Comparison of ENCODE assay signal across 26 mouse cellular contexts in genomic region chr10:76157528-76157927, GRCm38 (mm10). TPM values are rescaled to one million over a fixed set of nuclear protein-coding genes. Genes with fewer than 3 reads are reported as not detected.
"Had no signal": no experiment of that assay in that cellular context is flagged by ENCODE, and none has a peak within 500 bp of the region (broad histone marks: within the 10 kb centered on the region; RNA-seq: fewer than 3 reads in every experiment).

No protein-coding gene starts in this region.

- H3K36me3 ChIP-seq: liver, embryonic 15.5 days; lung, embryonic 15.5 days; midbrain, embryonic 13.5 days; midbrain, embryonic 15.5 days; neural tube, embryonic 12.5 days; stomach, embryonic 15.5 days had no signal

- H3K4me2 ChIP-seq: liver, embryonic 15.5 days; lung, embryonic 15.5 days; midbrain, embryonic 11.5 days; midbrain, embryonic 13.5 days; midbrain, embryonic 15.5 days; neural tube, embryonic 12.5 days; stomach, embryonic 15.5 days had no signal

- ATAC-seq: liver, postnatal 0 days; lung, postnatal 0 days; midbrain, embryonic 13.5 days; midbrain, embryonic 15.5 days had no signal

- H3K27me3 ChIP-seq: liver, embryonic 15.5 days; lung, embryonic 15.5 days; midbrain, embryonic 13.5 days; midbrain, embryonic 15.5 days; neural tube, embryonic 12.5 days; stomach, embryonic 15.5 days had no signal

- DNase-seq: liver, postnatal 0 days; lung, adult 2 months; lung, postnatal 14 days; lung, postnatal 36 days; right cerebral cortex, postnatal 25 days; right cerebral cortex, postnatal 4 days; thymus, adult 2 months; thymus, postnatal 25 days; thymus, postnatal 4 days had no signal

- H3K9ac ChIP-seq: liver, embryonic 15.5 days; liver, postnatal 0 days; lung, embryonic 15.5 days; midbrain, embryonic 13.5 days; midbrain, embryonic 15.5 days; neural tube, embryonic 12.5 days; stomach, embryonic 15.5 days had no signal

- H3K4me3 ChIP-seq: liver, embryonic 15.5 days; lung, embryonic 15.5 days; megakaryocyte, embryonic 14.5 days; midbrain, embryonic 13.5 days; midbrain, embryonic 15.5 days; neural tube, embryonic 12.5 days; stomach, embryonic 15.5 days had no signal

- H3K4me1 ChIP-seq: liver, embryonic 15.5 days; lung, embryonic 15.5 days; megakaryocyte, embryonic 14.5 days; midbrain, embryonic 13.5 days; midbrain, embryonic 15.5 days; neural tube, embryonic 12.5 days; stomach, embryonic 15.5 days had no signal

- H3K27ac ChIP-seq: liver, embryonic 15.5 days; lung, embryonic 15.5 days; macrophage; midbrain, embryonic 13.5 days; midbrain, embryonic 15.5 days; neural tube, embryonic 12.5 days; stomach, embryonic 15.5 days; stomach, postnatal 0 days had no signal

- H3K9me3 ChIP-seq: liver, embryonic 15.5 days; lung, embryonic 15.5 days; megakaryocyte, embryonic 14.5 days; midbrain, embryonic 13.5 days; midbrain, embryonic 15.5 days; neural tube, embryonic 12.5 days; stomach, embryonic 15.5 days had no signal

RNA-seq across cellular contexts. Expression of gene Slc5a4a, which starts 10.3 kb away (rescaled TPM):
- total RNA-seq: megakaryocyte progenitor cell, adult 5-6 weeks; midbrain, postnatal 0 days; monocyte, adult 5-6 weeks; neutrophil, adult 5-6 weeks had no signal
- polyA plus RNA-seq: liver, embryonic 15.5 days; liver, postnatal 0 days; lung, adult 2 months; lung, embryonic 15.5 days; lung, postnatal 0 days; macrophage; midbrain, embryonic 11.5 days; neural tube, embryonic 12.5 days; spleen, adult 2 months; stomach, embryonic 15.5 days; stomach, postnatal 0 days; thymus, adult 2 months; urinary bladder, adult 2 months had no signal

RNA-seq across cellular contexts. Expression of gene Slc5a4b, which starts 46.8 kb away (rescaled TPM):
- total RNA-seq: megakaryocyte progenitor cell, adult 5-6 weeks; midbrain, postnatal 0 days; monocyte, adult 5-6 weeks; neutrophil, adult 5-6 weeks had no signal
- polyA plus RNA-seq: liver, postnatal 0 days; lung, adult 2 months; lung, embryonic 15.5 days; macrophage; midbrain, embryonic 11.5 days; midbrain, embryonic 13.5 days; midbrain, embryonic 15.5 days; neural tube, embryonic 12.5 days; spleen, adult 2 months; stomach, embryonic 15.5 days; urinary bladder, adult 2 months had no signal
